Mouse (Mus musculus): Measurements from ENCODE around the gene Gm13276.
"Not testable (repeated sequence)": the region's sequence is repeated elsewhere in the genome, so short reads cannot be mapped to it uniquely, and the experiment has no call there.

DNA sequence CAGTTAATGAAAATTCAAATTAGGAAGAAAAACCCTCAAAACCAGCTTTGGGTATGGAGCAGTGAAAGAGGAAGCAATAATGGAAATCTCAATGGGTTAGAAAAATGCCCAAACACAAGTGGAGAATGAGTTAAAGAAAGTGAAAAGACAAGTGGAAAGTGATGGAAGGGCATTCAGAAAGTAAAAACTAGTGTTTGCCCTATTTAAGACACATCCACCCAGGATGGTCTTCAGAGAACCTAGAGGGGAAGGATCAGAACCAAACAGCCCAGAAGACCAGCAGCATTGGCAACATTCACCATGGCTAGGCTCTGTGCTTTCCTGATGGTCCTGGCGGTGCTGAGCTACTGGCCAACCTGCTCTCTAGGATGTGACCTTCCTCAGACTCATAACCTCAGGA lies 49.7 kb downstream of the Gm13276 start, which contains the start of gene Ifna5:
- TF ChIP-seq CTCF (IDR thresholded peaks at IDR 0.05; ENCODE audit: extremely low read depth, insufficient read depth, insufficient read length, insufficient replicate concordance); POLR2A (IDR thresholded peaks at IDR 0.05; ENCODE audit: low read depth, low read length): not testable (repeated sequence)

All from spleen, adult 2 months (tissue).